Mouse (Mus musculus): Measurements from ENCODE around the gene Atp2a3. TPM values are rescaled to one million over a fixed set of nuclear protein-coding genes. Genes with fewer than 3 reads are reported as not detected.

Gene Atp2a3
- polyA plus RNA-seq (2014; fragmentation: Nextera tagmentation; extraction: Ambion mirVana) = 23.5 and 25.9 TPM in 2 replicates

DNA sequence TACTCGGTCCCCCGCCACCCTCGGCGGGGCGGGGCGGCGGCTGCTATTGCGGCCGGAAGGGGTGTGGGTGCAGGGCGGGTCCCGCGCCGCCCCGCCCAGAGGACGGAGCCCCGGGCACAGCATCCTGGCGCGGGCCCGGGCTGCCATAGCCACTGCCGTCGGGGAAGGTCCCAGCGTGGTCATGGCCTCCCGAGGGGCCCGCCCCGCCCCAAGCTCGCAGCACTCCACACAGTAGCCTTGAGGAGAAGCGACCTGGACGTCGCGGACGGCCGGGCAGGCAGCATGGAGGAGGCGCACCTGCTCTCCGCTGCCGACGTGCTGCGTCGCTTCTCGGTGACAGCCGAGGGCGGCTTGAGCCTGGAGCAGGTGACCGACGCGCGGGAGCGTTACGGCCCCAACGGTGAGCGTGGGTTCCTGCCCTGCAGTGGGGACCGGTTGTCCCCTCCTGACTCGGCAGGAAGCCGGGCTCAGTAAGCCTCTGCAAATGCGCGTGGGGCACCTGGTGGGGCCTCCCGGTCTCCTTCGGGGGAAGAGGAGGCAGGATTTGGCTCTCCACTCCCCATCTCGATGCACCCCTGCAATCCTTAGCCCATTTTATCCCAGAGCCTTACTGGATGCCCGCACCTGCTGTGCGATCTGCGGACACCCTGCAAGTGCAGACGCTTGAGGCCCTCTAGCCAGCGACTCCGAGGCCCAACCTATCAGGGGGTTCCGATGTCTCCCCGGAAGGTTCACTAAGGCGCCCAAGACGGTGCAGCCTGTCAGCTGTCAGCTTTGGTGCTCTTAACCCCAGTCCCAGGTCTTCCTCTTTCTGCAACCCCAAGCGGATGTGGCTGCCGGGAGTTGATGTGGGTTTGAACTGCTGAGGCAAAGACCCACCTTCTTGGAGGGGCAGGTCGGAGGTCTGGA is at the start of gene Atp2a3:
Gene Atp2a3 (plus strand): TSS at position 98 of the 909 bp plus-strand sequence.
- Histone ChIP-seq H3K4me2 (peak within 1 kb of the TSS; percentile 88), H3K9ac (ENCODE audit: low read depth, low read length) (peak within 1 kb of the TSS; percentile 57), H3K27ac (ENCODE audit: low read depth, low read length) (no peak within 1 kb of the TSS; the same call in 1 of the 2 replicates), H3K27me3 (replicated peaks; ENCODE audit: control insufficient read depth, insufficient read depth, low read length) (peaks cover 30% of the 10 kb centered on the region), H3K4me1 (replicated peaks; ENCODE audit: control insufficient read depth, insufficient read depth, low read length) (peaks cover 28% of the 10 kb centered on the region), H3K36me3 (ENCODE audit: control insufficient read depth, insufficient read depth, low read length) (no peaks in the 10 kb centered on the region), H3K4me3 (ENCODE audit: low read depth, low read length) (peak within 1 kb of the TSS; percentile 55), H3K9me3 (ENCODE audit: control insufficient read depth, low read length) (no peaks in the 10 kb centered on the region)
- ATAC-seq (replicated peaks; ENCODE audit: low FRiP score) (peak; percentile 77), DNase-seq (ENCODE audit: low spot score) (peak; percentile 66)
- WGBS = 3% methylated on average over 69 of the region's 70 CpGs

DNA sequence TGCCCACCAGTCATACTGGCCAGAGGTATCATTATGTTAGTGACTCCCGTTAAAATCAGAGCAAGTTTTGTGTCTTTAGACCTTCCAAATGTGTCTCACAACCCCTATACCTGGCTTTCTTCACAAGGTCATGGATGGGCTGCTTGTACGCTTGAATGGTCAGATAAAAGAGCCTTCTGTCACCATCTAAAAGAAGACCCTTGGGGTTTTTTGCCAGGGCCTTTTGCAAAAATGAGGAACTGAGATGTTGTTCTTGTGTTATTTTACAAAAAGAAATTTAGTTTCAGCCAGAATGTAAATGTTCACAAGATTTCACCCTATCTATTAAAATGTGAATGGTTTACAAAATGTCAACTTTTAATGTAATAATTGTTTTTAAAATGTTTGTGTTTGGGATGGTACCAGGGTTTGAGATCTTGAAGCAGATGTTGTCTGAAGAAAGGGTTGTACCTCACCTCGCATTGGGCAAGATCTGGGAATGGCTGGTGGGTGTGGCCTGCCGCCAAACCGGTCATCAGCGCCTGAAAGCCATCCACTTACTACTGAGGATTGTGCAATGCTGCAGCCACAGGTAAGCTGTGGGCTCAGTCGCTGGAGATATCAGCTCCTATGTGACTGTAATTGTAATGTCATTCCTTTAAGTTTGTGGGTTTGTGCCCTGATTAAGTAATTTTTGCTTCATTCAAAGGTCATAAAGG is 43.5 kb upstream of the Atp2a3 start:
- H3K36me3 ChIP-seq (ENCODE audit: control insufficient read depth, insufficient read depth, low read length) = peaks cover 22% of the 10 kb centered on the region; the same call in 1 of the 2 replicates
- no peak for ATAC-seq (replicated peaks; ENCODE audit: low FRiP score)
- H3K4me3 ChIP-seq (ENCODE audit: low read depth, low read length) = no peak overlapping the region

DNA sequence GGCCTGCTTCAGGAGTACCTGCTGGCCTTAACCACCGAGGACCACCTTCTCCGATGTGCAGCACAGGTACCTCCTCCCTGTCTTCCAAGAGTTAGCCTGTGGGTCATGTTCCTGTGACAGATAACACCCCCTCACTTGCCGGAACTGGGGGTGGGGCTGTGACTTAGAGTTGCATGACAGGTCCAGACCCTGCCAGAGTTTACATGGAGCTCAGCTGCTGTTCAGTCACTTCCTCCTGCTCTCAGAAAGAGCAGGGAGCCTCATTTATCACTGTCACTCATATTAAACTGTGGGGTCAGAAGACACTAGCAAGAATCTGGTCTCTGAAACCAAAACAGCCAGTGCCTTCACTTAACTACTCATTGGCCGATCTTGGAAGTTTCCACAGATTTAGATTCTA is 37.9 kb upstream of the Atp2a3 start:
- Histone ChIP-seq H3K9me3 (ENCODE audit: control insufficient read depth, low read length) (no peaks in the 10 kb centered on the region), H3K36me3 (ENCODE audit: control insufficient read depth, insufficient read depth, low read length) (peaks cover 11% of the 10 kb centered on the region; the same call in 1 of the 2 replicates), H3K27me3 (replicated peaks; ENCODE audit: control insufficient read depth, insufficient read depth, low read length) (no peaks in the 10 kb centered on the region), H3K27ac (ENCODE audit: low read depth, low read length) (no peak overlapping the region), H3K4me2 (no peak overlapping the region), H3K4me1 (replicated peaks; ENCODE audit: control insufficient read depth, insufficient read depth, low read length) (peaks cover 25% of the 10 kb centered on the region), H3K4me3 (ENCODE audit: low read depth, low read length) (no peak overlapping the region), H3K9ac (ENCODE audit: low read depth, low read length) (no peak overlapping the region)
- 35% methylated on average over 4 of the region's 4 CpGs for WGBS
- DNase-seq (ENCODE audit: low spot score) = no peak
- ATAC-seq (replicated peaks; ENCODE audit: low FRiP score) = 0 out of 2 replicates have a peak, but pooled peaks have one; percentile 4

More for the DNA sequence above, 43.5 kb upstream of the Atp2a3 start:
- DNase-seq (ENCODE audit: low spot score) = no peak
- no peaks in the 10 kb centered on the region for H3K9me3 ChIP-seq (ENCODE audit: control insufficient read depth, low read length)
- WGBS = 78% methylated on average over 7 of the region's 7 CpGs
- no peaks in the 10 kb centered on the region for H3K4me1 ChIP-seq (replicated peaks; ENCODE audit: control insufficient read depth, insufficient read depth, low read length)
- no peak overlapping the region for H3K9ac ChIP-seq (ENCODE audit: low read depth, low read length)
- no peak overlapping the region for H3K4me2 ChIP-seq
- H3K27ac ChIP-seq (ENCODE audit: low read depth, low read length) = no peak overlapping the region
- H3K27me3 ChIP-seq (replicated peaks; ENCODE audit: control insufficient read depth, insufficient read depth, low read length) = no peaks in the 10 kb centered on the region

DNA sequence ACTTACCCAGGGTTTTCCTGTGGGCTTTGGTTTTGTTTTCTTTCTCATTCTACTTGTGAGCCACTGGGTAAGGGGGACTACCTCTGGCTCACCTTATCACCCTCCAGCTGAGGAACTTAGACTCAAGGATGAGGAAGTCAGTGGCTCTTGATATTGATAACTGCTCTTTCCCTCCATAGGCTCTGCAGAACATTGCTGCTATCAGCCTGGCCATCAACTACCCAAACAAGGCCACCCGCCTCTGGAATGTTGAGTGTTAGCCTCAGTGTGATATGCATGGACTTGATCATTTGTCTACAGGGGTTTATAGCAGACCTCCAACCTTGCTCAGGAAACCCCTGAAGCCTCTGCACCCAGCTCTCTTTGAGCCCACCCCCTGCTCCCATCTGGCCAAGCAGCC is 36.5 kb upstream of the Atp2a3 start:
- DNase-seq (ENCODE audit: low spot score) = no peak
- 29% methylated on average over 1 of the region's 1 CpGs for WGBS
- Histone ChIP-seq H3K4me1 (replicated peaks; ENCODE audit: control insufficient read depth, insufficient read depth, low read length) (peaks cover 25% of the 10 kb centered on the region), H3K27ac (ENCODE audit: low read depth, low read length) (no peak overlapping the region; the same call in 1 of the 2 replicates), H3K4me3 (ENCODE audit: low read depth, low read length) (no peak overlapping the region), H3K4me2 (no peak overlapping the region), H3K9ac (ENCODE audit: low read depth, low read length) (no peak overlapping the region), H3K9me3 (ENCODE audit: control insufficient read depth, low read length) (no peaks in the 10 kb centered on the region), H3K27me3 (replicated peaks; ENCODE audit: control insufficient read depth, insufficient read depth, low read length) (no peaks in the 10 kb centered on the region), H3K36me3 (ENCODE audit: control insufficient read depth, insufficient read depth, low read length) (peaks cover 8% of the 10 kb centered on the region; the same call in 1 of the 2 replicates)
- ATAC-seq (replicated peaks; ENCODE audit: low FRiP score) = peak; percentile 23; the same call in 1 of the 2 replicates

DNA sequence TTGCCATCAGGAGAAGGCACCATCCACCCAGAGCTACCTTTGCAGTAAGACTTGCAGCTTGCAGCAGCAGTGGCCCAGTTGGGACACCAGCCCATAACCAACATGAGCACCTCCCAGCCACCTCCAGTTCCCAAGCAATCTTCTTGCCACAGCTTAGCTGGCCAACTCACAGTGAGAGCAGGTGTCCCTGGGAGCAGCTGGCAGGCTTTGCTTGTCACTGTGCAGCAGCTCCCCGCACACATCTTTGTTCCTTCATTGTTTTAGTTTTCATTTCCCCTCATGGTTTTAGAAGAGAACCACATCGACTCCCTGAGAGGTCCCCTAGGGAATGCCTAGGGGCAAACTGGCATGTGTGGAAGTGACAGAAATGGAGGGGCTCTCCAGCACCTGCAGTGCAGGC is 35.9 kb upstream of the Atp2a3 start:
- H3K4me3 ChIP-seq (ENCODE audit: low read depth, low read length) = no peak overlapping the region
- no peak overlapping the region for H3K4me2 ChIP-seq
- ATAC-seq (replicated peaks; ENCODE audit: low FRiP score) (no peak), DNase-seq (ENCODE audit: low spot score) (no peak)
- H3K9me3 ChIP-seq (ENCODE audit: control insufficient read depth, low read length) = no peaks in the 10 kb centered on the region
- H3K27ac ChIP-seq (ENCODE audit: low read depth, low read length) = no peak overlapping the region; the same call in 1 of the 2 replicates
- H3K4me1 ChIP-seq (replicated peaks; ENCODE audit: control insufficient read depth, insufficient read depth, low read length) = peaks cover 25% of the 10 kb centered on the region
- no peaks in the 10 kb centered on the region for H3K27me3 ChIP-seq (replicated peaks; ENCODE audit: control insufficient read depth, insufficient read depth, low read length)
- H3K9ac ChIP-seq (ENCODE audit: low read depth, low read length) = no peak overlapping the region
- WGBS = 71% methylated on average over 2 of the region's 2 CpGs
- peaks cover 8% of the 10 kb centered on the region; the same call in 1 of the 2 replicates for H3K36me3 ChIP-seq (ENCODE audit: control insufficient read depth, insufficient read depth, low read length)

DNA sequence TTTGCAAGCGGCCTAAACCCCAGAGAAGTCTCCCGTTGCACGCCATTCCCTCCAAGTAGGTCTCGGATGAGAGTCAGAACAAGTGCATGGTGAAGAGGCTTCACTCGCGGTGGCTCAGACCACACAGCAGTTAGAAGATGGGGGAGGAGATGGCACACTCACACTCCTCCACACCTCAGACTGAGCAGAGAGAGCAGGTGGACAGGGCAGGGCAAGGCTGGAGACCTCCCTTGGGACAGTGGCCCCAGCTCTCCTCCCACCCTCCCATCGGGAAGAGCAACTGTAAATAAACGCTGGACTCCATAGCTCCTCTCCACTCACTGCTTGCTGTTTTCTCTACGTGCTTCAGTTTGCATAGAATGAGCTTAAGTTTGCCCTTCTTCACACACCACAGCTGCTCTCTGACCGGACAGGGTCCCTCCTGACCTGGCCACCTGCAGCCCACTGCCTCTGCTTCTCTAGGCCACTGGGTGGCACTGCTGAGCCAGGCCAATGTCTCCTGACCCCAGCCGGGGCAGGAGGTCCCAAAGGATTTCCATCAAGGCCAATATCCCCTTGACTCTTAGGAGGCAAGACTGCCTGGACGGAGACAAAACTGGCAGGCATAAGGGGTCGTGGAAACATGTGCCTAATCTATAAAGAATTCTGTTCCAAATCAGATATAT is 34.6 kb upstream of the Atp2a3 start:
- ATAC-seq (replicated peaks; ENCODE audit: low FRiP score) = 0 out of 2 replicates have a peak, but pooled peaks have one; percentile 42
- peak; percentile 54 for DNase-seq (ENCODE audit: low spot score)
- H3K27me3 ChIP-seq (replicated peaks; ENCODE audit: control insufficient read depth, insufficient read depth, low read length) = no peaks in the 10 kb centered on the region
- WGBS = 58% methylated on average over 13 of the region's 13 CpGs
- peaks cover 25% of the 10 kb centered on the region for H3K4me1 ChIP-seq (replicated peaks; ENCODE audit: control insufficient read depth, insufficient read depth, low read length)
- no peak overlapping the region for H3K4me3 ChIP-seq (ENCODE audit: low read depth, low read length)
- H3K9me3 ChIP-seq (ENCODE audit: control insufficient read depth, low read length) = no peaks in the 10 kb centered on the region
- peaks cover 8% of the 10 kb centered on the region; the same call in 1 of the 2 replicates for H3K36me3 ChIP-seq (ENCODE audit: control insufficient read depth, insufficient read depth, low read length)
- H3K9ac ChIP-seq (ENCODE audit: low read depth, low read length) = no peak overlapping the region
- no peak overlapping the region for H3K27ac ChIP-seq (ENCODE audit: low read depth, low read length)
- no peak overlapping the region for H3K4me2 ChIP-seq

DNA sequence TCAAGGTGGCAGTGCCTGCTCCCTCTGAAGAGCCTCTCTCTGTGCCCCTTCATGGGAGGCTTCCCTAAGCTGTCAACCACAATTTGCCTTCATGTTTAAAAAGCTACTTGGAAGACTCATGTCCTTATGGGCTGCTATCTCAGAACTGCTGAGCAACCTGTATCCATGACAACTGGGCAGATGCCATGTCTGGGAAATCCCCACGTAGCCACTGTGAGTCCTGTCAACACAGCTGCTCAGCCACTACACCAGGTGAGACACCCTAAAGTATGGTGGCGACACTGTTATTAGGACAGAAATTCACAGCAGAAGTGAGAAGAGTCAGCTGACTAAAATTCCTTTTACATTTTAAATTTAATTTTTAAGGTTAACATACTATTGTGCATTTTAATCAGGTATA is 32.5 kb upstream of the Atp2a3 start:
- no peaks in the 10 kb centered on the region for H3K27me3 ChIP-seq (replicated peaks; ENCODE audit: control insufficient read depth, insufficient read depth, low read length)
- 71% methylated on average over 2 of the region's 2 CpGs for WGBS
- no peak overlapping the region for H3K4me2 ChIP-seq
- no peak overlapping the region for H3K9ac ChIP-seq (ENCODE audit: low read depth, low read length)
- H3K27ac ChIP-seq (ENCODE audit: low read depth, low read length) = no peak overlapping the region
- DNase-seq (ENCODE audit: low spot score) = no peak
- no peaks in the 10 kb centered on the region for H3K9me3 ChIP-seq (ENCODE audit: control insufficient read depth, low read length)
- no peak overlapping the region for H3K4me3 ChIP-seq (ENCODE audit: low read depth, low read length)
- H3K36me3 ChIP-seq (ENCODE audit: control insufficient read depth, insufficient read depth, low read length) = peaks cover 8% of the 10 kb centered on the region; the same call in 1 of the 2 replicates
- peaks cover 20% of the 10 kb centered on the region for H3K4me1 ChIP-seq (replicated peaks; ENCODE audit: control insufficient read depth, insufficient read depth, low read length)
- ATAC-seq (replicated peaks; ENCODE audit: low FRiP score) = no peak
